Mouse (Mus musculus): ENCODE results near the gene Cep57. TPM values are rescaled to one million over a fixed set of nuclear protein-coding genes. Genes with fewer than 3 reads are reported as not detected.

Cep57 gene
- 528 TPM for polyA plus RNA-seq (2014; fragmentation: Illumina TruSeq; extraction: RNeasy Lipid Tissue Mini Kit (QIAGEN cat#74804); ENCODE audit: low read depth, low replicate concordance)

DNA sequence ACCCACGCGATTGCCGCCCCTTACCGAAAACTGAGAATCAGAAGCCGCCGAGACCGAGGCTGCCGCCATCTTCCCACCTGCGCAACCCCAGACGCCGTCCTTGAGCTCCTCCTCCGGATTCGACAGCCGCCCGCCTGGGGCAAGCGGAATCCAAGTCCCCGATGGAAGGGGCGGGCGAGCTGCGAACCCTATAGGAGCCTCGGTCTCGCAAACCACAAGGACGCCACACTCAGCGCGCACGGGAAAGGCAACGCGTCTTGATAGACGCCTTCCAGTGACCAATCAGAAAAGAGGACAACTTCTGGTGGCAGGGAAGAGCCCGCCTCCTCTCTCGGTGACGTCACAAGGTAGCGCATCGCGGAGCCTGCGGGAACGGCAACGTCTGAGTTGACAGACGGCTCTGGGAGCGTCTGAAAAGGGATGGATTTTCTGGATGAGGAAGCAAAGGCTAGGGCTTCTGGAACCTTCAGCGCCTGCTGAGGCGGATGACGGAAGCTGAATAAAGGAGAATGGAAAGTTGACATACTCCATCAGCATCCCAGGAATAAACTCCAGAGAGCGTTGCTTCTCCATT, at the start of gene Cep57:
Gene Cep57 (minus strand): TSS at position 276 of the 574 bp plus-strand sequence.

DNA sequence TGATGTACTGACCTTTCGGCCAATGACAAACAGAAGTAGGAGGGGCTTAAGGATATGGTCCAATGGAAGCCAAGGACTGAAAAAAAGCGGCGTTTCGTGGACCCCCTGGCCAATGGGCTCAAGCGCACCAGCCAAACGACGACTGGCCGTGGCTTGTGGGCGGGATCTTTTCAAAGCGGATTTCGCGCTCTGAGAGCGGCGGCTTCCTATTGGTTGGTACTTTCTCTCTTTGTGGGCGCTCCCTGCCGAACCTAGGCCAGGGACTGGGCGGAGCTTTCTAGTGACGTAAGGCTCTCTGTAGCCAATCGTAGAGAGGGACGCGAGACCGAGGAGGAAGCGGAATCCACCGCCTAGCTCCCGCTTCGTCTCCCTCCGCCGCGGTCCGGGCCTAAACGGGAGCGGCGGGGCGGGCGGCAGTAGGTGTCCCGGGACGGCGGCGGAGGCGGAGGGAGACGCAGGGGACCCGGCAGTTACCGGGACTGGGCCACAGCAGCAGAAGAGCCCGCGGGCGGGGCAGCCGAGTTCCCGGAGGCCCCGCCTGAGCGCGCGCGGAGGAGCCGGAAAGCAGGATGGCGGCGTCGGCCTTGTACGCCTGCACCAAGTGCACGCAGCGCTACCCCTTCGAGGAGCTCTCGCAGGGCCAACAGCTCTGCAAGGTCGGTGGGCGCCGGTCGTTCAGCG, 639 bp upstream of the Cep57 start, which contains the start of gene Fam76b:
Gene Fam76b (plus strand): TSS at position 311 of the 681 bp plus-strand sequence.

Other genes with a start within 250 kb of the Cep57 start
- 100 TPM for gene Mtmr2, start 78.7 kb downstream of the Cep57 start, polyA plus RNA-seq (2014; fragmentation: Illumina TruSeq; extraction: RNeasy Lipid Tissue Mini Kit (QIAGEN cat#74804); ENCODE audit: low read depth, low replicate concordance)
- 47.4 TPM for gene Fam76b, start 609 bp upstream of the Cep57 start, polyA plus RNA-seq (2014; fragmentation: Illumina TruSeq; extraction: RNeasy Lipid Tissue Mini Kit (QIAGEN cat#74804); ENCODE audit: low read depth, low replicate concordance)